Mouse (Mus musculus): ENCODE data around the gene Trpm1. TPM values are rescaled to one million over a fixed set of nuclear protein-coding genes. Genes with fewer than 3 reads are reported as not detected.
A peak's percentile ranks its signal among the peaks of the same experiment; 100 is the strongest.

The Trpm1 gene
- total RNA-seq, 2 experiments from 2014 or later, result not detected

GRCm38 (mm10) chr7:64229911-64230310, 76.3 kb downstream of the Trpm1 start:
- no peak for ATAC-seq (replicated peaks; ENCODE audit: poor library complexity, severe bottlenecking)

GRCm38 (mm10) chr7:64231001-64231400, 77.4 kb downstream of the Trpm1 start:
- no peak for ATAC-seq (replicated peaks; ENCODE audit: poor library complexity, severe bottlenecking)

GRCm38 (mm10) chr7:64231996-64232395, 78.4 kb downstream of the Trpm1 start:
- ATAC-seq (replicated peaks; ENCODE audit: poor library complexity, severe bottlenecking), result no peak

GRCm38 (mm10) chr7:64234310-64234820, 80.7 kb downstream of the Trpm1 start:
- no peak for ATAC-seq (replicated peaks; ENCODE audit: poor library complexity, severe bottlenecking)

- ATAC-seq (replicated peaks; ENCODE audit: poor library complexity, severe bottlenecking), result no peak
These were observed 82.9 kb downstream of the Trpm1 start for GRCm38 (mm10) chr7:64236521-64236920.

- ATAC-seq (replicated peaks; ENCODE audit: poor library complexity, severe bottlenecking), result no peak
These were observed 84.1 kb downstream of the Trpm1 start for GRCm38 (mm10) chr7:64237747-64238146.

GRCm38 (mm10) chr7:64238410-64239086, 84.9 kb downstream of the Trpm1 start:
- no peak for ATAC-seq (replicated peaks; ENCODE audit: poor library complexity, severe bottlenecking)

- ATAC-seq (replicated peaks; ENCODE audit: poor library complexity, severe bottlenecking), result no peak
These were observed 85.6 kb downstream of the Trpm1 start for GRCm38 (mm10) chr7:64239138-64239805.

- ATAC-seq (replicated peaks; ENCODE audit: poor library complexity, severe bottlenecking), result no peak
These were observed 86.2 kb downstream of the Trpm1 start for GRCm38 (mm10) chr7:64239806-64240315.

GRCm38 (mm10) chr7:64242424-64242823, 88.8 kb downstream of the Trpm1 start:
- ATAC-seq (replicated peaks; ENCODE audit: poor library complexity, severe bottlenecking), result no peak

GRCm38 (mm10) chr7:64244371-64244770, 90.7 kb downstream of the Trpm1 start:
- no peak for ATAC-seq (replicated peaks; ENCODE audit: poor library complexity, severe bottlenecking)

- ATAC-seq (replicated peaks; ENCODE audit: poor library complexity, severe bottlenecking), result no peak
These were observed 93.1 kb downstream of the Trpm1 start for GRCm38 (mm10) chr7:64246713-64247112.

GRCm38 (mm10) chr7:64248352-64248751, 94.7 kb downstream of the Trpm1 start:
- ATAC-seq (replicated peaks; ENCODE audit: poor library complexity, severe bottlenecking), result no peak

- 0 out of 2 replicates have a peak, but pooled peaks have one; percentile 7 for ATAC-seq (replicated peaks; ENCODE audit: poor library complexity, severe bottlenecking)
These were observed 96.1 kb downstream of the Trpm1 start for GRCm38 (mm10) chr7:64249715-64250114.

- no peak for ATAC-seq (replicated peaks; ENCODE audit: poor library complexity, severe bottlenecking)
These were observed 96.8 kb downstream of the Trpm1 start for GRCm38 (mm10) chr7:64250417-64250816.

- ATAC-seq (replicated peaks; ENCODE audit: poor library complexity, severe bottlenecking), result no peak
These were observed 100.1 kb downstream of the Trpm1 start for GRCm38 (mm10) chr7:64253736-64254135.

GRCm38 (mm10) chr7:64265502-64266279, 112.1 kb downstream of the Trpm1 start:
- ATAC-seq (replicated peaks; ENCODE audit: poor library complexity, severe bottlenecking), result no peak

GRCm38 (mm10) chr7:64266587-64266986, 113.0 kb downstream of the Trpm1 start:
- ATAC-seq (replicated peaks; ENCODE audit: poor library complexity, severe bottlenecking), result no peak

GRCm38 (mm10) chr7:64271926-64272325, 118.3 kb downstream of the Trpm1 start:
- no peak for ATAC-seq (replicated peaks; ENCODE audit: poor library complexity, severe bottlenecking)

GRCm38 (mm10) chr7:64275518-64275917, 121.9 kb downstream of the Trpm1 start:
- no peak for ATAC-seq (replicated peaks; ENCODE audit: poor library complexity, severe bottlenecking)

- ATAC-seq (replicated peaks; ENCODE audit: poor library complexity, severe bottlenecking), result no peak
These were observed 123.3 kb downstream of the Trpm1 start for GRCm38 (mm10) chr7:64276921-64277320.
